Comparison of ENCODE assay signal across 28 mouse cellular contexts in the genomic region with DNA sequence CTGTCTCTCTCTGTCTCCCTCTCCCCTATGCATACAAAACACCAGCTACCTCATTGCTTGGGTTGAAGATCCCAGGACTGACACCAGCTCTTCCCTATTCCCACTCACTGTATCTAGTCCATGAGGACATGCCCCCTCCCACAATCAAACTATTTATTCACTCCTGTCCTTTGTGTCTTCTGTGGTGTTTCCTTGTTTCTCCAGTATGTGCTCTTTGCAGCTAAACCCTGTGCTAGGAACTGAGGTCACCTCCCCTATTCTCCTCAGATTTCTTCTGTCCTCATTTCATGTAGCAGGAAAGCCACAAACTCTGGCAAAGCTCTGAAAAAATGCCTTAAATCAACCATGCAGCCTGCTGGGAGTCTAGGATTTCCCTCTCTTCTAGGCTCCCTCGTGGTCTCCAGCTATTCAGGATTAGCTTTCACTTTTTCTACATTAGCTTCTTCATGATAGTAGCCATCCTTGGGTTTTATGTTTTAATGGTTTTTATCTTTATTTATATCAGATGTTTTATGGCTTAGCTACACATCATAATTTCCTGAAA.
A peak's percentile ranks its signal among the peaks of the same experiment; 100 is the strongest.
DNase-seq lines count a peak whose midpoint lies in the region; ATAC-seq and TF ChIP-seq lines count a peak whose summit lies in the region.
"Had no signal": no experiment of that assay in that cellular context is flagged by ENCODE, and none has a peak within 500 bp of the region (broad histone marks: within the 10 kb centered on the region; RNA-seq: fewer than 3 reads in every experiment).

No protein-coding gene starts in this region.

- WGBS in embryonic facial prominence, embryonic 11.5 days = 45% methylated on average over 1 of the region's 1 CpGs
- 38% methylated on average over 1 of the region's 1 CpGs for WGBS in embryonic facial prominence, embryonic 10.5 days
- WGBS in kidney, embryonic 16.5 days = 6% methylated on average over 1 of the region's 1 CpGs
- WGBS in embryonic facial prominence, embryonic 12.5 days = 24% methylated on average over 1 of the region's 1 CpGs
- WGBS in lung, adult 2 months = 62% methylated on average over 1 of the region's 1 CpGs
- 37% methylated on average over 1 of the region's 1 CpGs for WGBS in liver, embryonic 12.5 days (ENCODE audit: insufficient replicate concordance)

- no peak overlapping the region for H3K27ac ChIP-seq in embryonic facial prominence, embryonic 11.5 days (replicated peaks; ENCODE audit: low read depth, low read length)
- H3K27ac ChIP-seq in embryonic facial prominence, embryonic 10.5 days (replicated peaks) = no peak overlapping the region
- H3K27ac ChIP-seq in kidney, embryonic 16.5 days (ENCODE audit: low read length) = peak overlapping the region; percentile 46; the same call in 1 of the 2 replicates
- no peak overlapping the region for H3K27ac ChIP-seq in embryonic facial prominence, embryonic 12.5 days
- H3K27ac ChIP-seq in liver, embryonic 12.5 days = no peak overlapping the region
- H3K27ac ChIP-seq: forebrain, embryonic 12.5 days; forebrain, embryonic 15.5 days; heart, embryonic 15.5 days; hindbrain, embryonic 10.5 days; hindbrain, embryonic 13.5 days; hindbrain, postnatal 0 days had no signal

- no peak; the same call in 1 of the 2 replicates for ATAC-seq in embryonic facial prominence, embryonic 11.5 days (replicated peaks; ENCODE audit: insufficient number of reproducible peaks, low FRiP score, low TSS enrichment, low read depth)
- ATAC-seq in kidney, embryonic 16.5 days (ENCODE audit: low FRiP score, low TSS enrichment) = peak; percentile 67
- ATAC-seq in embryonic facial prominence, embryonic 12.5 days (ENCODE audit: insufficient number of reproducible peaks, insufficient read depth, low FRiP score, low TSS enrichment) = peak; percentile 52; the same call in 1 of the 2 replicates
- no peak for ATAC-seq in liver, embryonic 12.5 days
- ATAC-seq: activated CD4-positive, CD25-positive, alpha-beta regulatory T cell, adult 4 months; CD4-positive, CD25-positive, alpha-beta regulatory T cell, adult 4 months; forebrain, embryonic 15.5 days; hindbrain, postnatal 0 days; inflammation-experienced regulatory T-cells, adult 6 months had no signal

- no peaks in the 10 kb centered on the region for H3K36me3 ChIP-seq in embryonic facial prominence, embryonic 11.5 days (replicated peaks; ENCODE audit: control insufficient read depth, insufficient read depth, low read depth, low read length)
- no peaks in the 10 kb centered on the region for H3K36me3 ChIP-seq in embryonic facial prominence, embryonic 10.5 days (replicated peaks)
- H3K36me3 ChIP-seq in kidney, embryonic 16.5 days (ENCODE audit: insufficient read depth, low read length) = no peaks in the 10 kb centered on the region
- no peaks in the 10 kb centered on the region for H3K36me3 ChIP-seq in embryonic facial prominence, embryonic 12.5 days
- no peaks in the 10 kb centered on the region for H3K36me3 ChIP-seq in liver, embryonic 12.5 days
- H3K36me3 ChIP-seq: forebrain, embryonic 12.5 days; forebrain, embryonic 15.5 days; heart, embryonic 12.5 days; heart, embryonic 15.5 days; hindbrain, embryonic 10.5 days; hindbrain, embryonic 13.5 days had no signal

- no peaks in the 10 kb centered on the region for H3K4me1 ChIP-seq in embryonic facial prominence, embryonic 11.5 days (ENCODE audit: control insufficient read depth, insufficient read depth, low read length)
- no peaks in the 10 kb centered on the region; the same call in 1 of the 2 replicates for H3K4me1 ChIP-seq in embryonic facial prominence, embryonic 10.5 days
- H3K4me1 ChIP-seq in kidney, embryonic 16.5 days (ENCODE audit: insufficient read depth, low read length) = 0 out of 2 replicates have a peak, but pooled peaks cover 2% of the 10 kb centered on the region
- H3K4me1 ChIP-seq in embryonic facial prominence, embryonic 12.5 days = peaks cover 4% of the 10 kb centered on the region; the same call in 1 of the 2 replicates
- H3K4me1 ChIP-seq in lung, adult 2 months (ENCODE audit: control insufficient read depth, insufficient read depth, low read length) = no peaks in the 10 kb centered on the region
- H3K4me1 ChIP-seq in liver, embryonic 12.5 days = no peaks in the 10 kb centered on the region
- H3K4me1 ChIP-seq: forebrain, embryonic 15.5 days; heart, embryonic 12.5 days; heart, embryonic 15.5 days had no signal

- no peaks in the 10 kb centered on the region for H3K27me3 ChIP-seq in embryonic facial prominence, embryonic 11.5 days (ENCODE audit: control insufficient read depth, insufficient read depth, low read length)
- H3K27me3 ChIP-seq in embryonic facial prominence, embryonic 10.5 days (replicated peaks; ENCODE audit: low read depth, poor library complexity, severe bottlenecking) = no peaks in the 10 kb centered on the region
- H3K27me3 ChIP-seq in kidney, embryonic 16.5 days (ENCODE audit: insufficient read depth, low read length) = no peaks in the 10 kb centered on the region
- no peaks in the 10 kb centered on the region for H3K27me3 ChIP-seq in embryonic facial prominence, embryonic 12.5 days
- H3K27me3 ChIP-seq in liver, embryonic 12.5 days (replicated peaks) = no peaks in the 10 kb centered on the region
- H3K27me3 ChIP-seq: forebrain, embryonic 12.5 days; forebrain, embryonic 15.5 days; heart, embryonic 12.5 days; heart, embryonic 15.5 days; hindbrain, embryonic 13.5 days had no signal

- H3K4me2 ChIP-seq in embryonic facial prominence, embryonic 11.5 days (ENCODE audit: low read depth, low read length) = no peak overlapping the region
- H3K4me2 ChIP-seq in kidney, embryonic 16.5 days (replicated peaks; ENCODE audit: low read depth, low read length) = no peak overlapping the region
- H3K4me2 ChIP-seq in embryonic facial prominence, embryonic 12.5 days (replicated peaks) = no peak overlapping the region
- no peak overlapping the region for H3K4me2 ChIP-seq in liver, embryonic 12.5 days
- H3K4me2 ChIP-seq: forebrain, embryonic 12.5 days; forebrain, embryonic 15.5 days; heart, embryonic 12.5 days; heart, embryonic 15.5 days; hindbrain, embryonic 13.5 days had no signal

- TF ChIP-seq POLR2A in lung, adult 2 months (IDR thresholded peaks at IDR 0.05; ENCODE audit: borderline replicate concordance, extremely low read depth, low read depth, low read length) = no peak

- no peaks in the 10 kb centered on the region for H3K9me3 ChIP-seq in embryonic facial prominence, embryonic 11.5 days (replicated peaks; ENCODE audit: control insufficient read depth, low read length)
- H3K9me3 ChIP-seq in embryonic facial prominence, embryonic 10.5 days = no peaks in the 10 kb centered on the region
- no peaks in the 10 kb centered on the region for H3K9me3 ChIP-seq in kidney, embryonic 16.5 days (ENCODE audit: low read length)
- no peaks in the 10 kb centered on the region for H3K9me3 ChIP-seq in embryonic facial prominence, embryonic 12.5 days
- H3K9me3 ChIP-seq in liver, embryonic 12.5 days (replicated peaks) = no peaks in the 10 kb centered on the region
- H3K9me3 ChIP-seq: forebrain, embryonic 12.5 days; forebrain, embryonic 15.5 days; heart, embryonic 15.5 days; hindbrain, embryonic 10.5 days; hindbrain, embryonic 13.5 days had no signal

- TF ChIP-seq CTCF in lung, adult 2 months (IDR thresholded peaks at IDR 0.05; ENCODE audit: insufficient read depth, low read length) = no peak

- no peak overlapping the region for H3K9ac ChIP-seq in embryonic facial prominence, embryonic 11.5 days (replicated peaks; ENCODE audit: low read length)
- H3K9ac ChIP-seq in kidney, embryonic 16.5 days (replicated peaks; ENCODE audit: low read length) = no peak overlapping the region
- H3K9ac ChIP-seq in embryonic facial prominence, embryonic 12.5 days = no peak overlapping the region
- no peak overlapping the region for H3K9ac ChIP-seq in liver, embryonic 12.5 days
- H3K9ac ChIP-seq: forebrain, embryonic 12.5 days; forebrain, embryonic 15.5 days; heart, embryonic 12.5 days; heart, embryonic 15.5 days; hindbrain, embryonic 13.5 days had no signal

- peak; percentile 26 for DNase-seq in embryonic facial prominence, embryonic 11.5 days (ENCODE audit: low spot score)
- DNase-seq in embryonic facial prominence, embryonic 10.5 days (ENCODE audit: low spot score) = no peak
- no peak for DNase-seq in kidney, postnatal 25 days
- DNase-seq in Muller cell, postnatal 12 days (ENCODE audit: inconsistent ontology term) = peak; percentile 38
- DNase-seq in lung, adult 2 months = no peak
- DNase-seq: adrenal gland, adult 8-10 months; adrenal gland, postnatal 25 days; cerebellum, adult 11-12 months; cerebellum, adult 9-11 months; cerebellum, postnatal 25 days; gastrocnemius, postnatal 25 days; heart, adult 18-20 months; heart, postnatal 10 days; heart, postnatal 36 days had no signal

- no peak overlapping the region for H3K4me3 ChIP-seq in embryonic facial prominence, embryonic 11.5 days (ENCODE audit: low read depth, low read length)
- H3K4me3 ChIP-seq in embryonic facial prominence, embryonic 10.5 days = no peak overlapping the region
- no peak overlapping the region for H3K4me3 ChIP-seq in kidney, embryonic 16.5 days (ENCODE audit: low read length)
- no peak overlapping the region for H3K4me3 ChIP-seq in embryonic facial prominence, embryonic 12.5 days
- H3K4me3 ChIP-seq in lung, adult 2 months (replicated peaks; ENCODE audit: extremely low read depth, low read depth, low read length) = no peak overlapping the region
- H3K4me3 ChIP-seq in liver, embryonic 12.5 days = no peak overlapping the region
- H3K4me3 ChIP-seq: erythroblast, embryonic 14.5 days; forebrain, embryonic 12.5 days; forebrain, embryonic 15.5 days; heart, embryonic 12.5 days; heart, embryonic 15.5 days; hindbrain, embryonic 10.5 days; hindbrain, embryonic 13.5 days had no signal

Comparison
In these comparisons a context has a peak if more than half of its experiments do, and no peak if none do; other contexts are left out.
1. ATAC-seq: peak in kidney, embryonic 16.5 days (single experiment) and embryonic facial prominence, embryonic 12.5 days (single experiment); none in embryonic facial prominence, embryonic 11.5 days (single experiment) and liver, embryonic 12.5 days (single experiment).
2. DNase-seq: peak in embryonic facial prominence, embryonic 11.5 days (single experiment) and Muller cell, postnatal 12 days (single experiment); none in embryonic facial prominence, embryonic 10.5 days (single experiment), kidney, postnatal 25 days (0 of 2) and lung, adult 2 months (single experiment).